Mouse (Mus musculus) limb, embryonic 14.5 days (tissue): Measurements from ENCODE around the gene Ppif. TPM values are rescaled to one million over a fixed set of nuclear protein-coding genes. Genes with fewer than 3 reads are reported as not detected.
A peak's percentile ranks its signal among the peaks of the same experiment; 100 is the strongest.

ENCODE experiments used
- ATAC-seq: fragments of 200-750 bp; cut with Nextera tagmentation; 2 replicates; pipeline ENCODE4 v1.8.0; 2017; ENCODE audit warnings: low read depth, moderate number of reproducible peaks, moderate TSS enrichment; ENCODE audit not compliant: low FRiP score
- DNase-seq: peaks from one replicate; pipeline ENCODE4 v3.0.0-alpha.2; 2015; ENCODE audit warnings: low spot score
- H3K27ac ChIP-seq: fragments of 300-500 bp; sonication (generic); replicated peaks from 2 replicates; pipeline ENCODE4 v1.5.1; 2014; ENCODE audit warnings: low read depth, mild to moderate bottlenecking, low read length, moderate library complexity, mixed read lengths
- H3K27me3 ChIP-seq: fragments of 300-500 bp; sonication (generic); 2 replicates; pipeline ENCODE4 v1.6.1; 2014; ENCODE audit warnings: low read length, mixed read lengths; ENCODE audit not compliant: control insufficient read depth, insufficient read depth
- H3K36me3 ChIP-seq: fragments of 300-500 bp; sonication (generic); 2 replicates; pipeline ENCODE4 v1.6.1; 2014; ENCODE audit warnings: mild to moderate bottlenecking, low read length, moderate library complexity, mixed read lengths; ENCODE audit not compliant: control insufficient read depth, insufficient read depth
- H3K4me1 ChIP-seq: fragments of 300-500 bp; sonication (generic); 2 replicates; pipeline ENCODE4 v1.6.1; 2014; ENCODE audit warnings: antibody characterized with exemption, low read length, mixed read lengths; ENCODE audit not compliant: control insufficient read depth, insufficient read depth
- H3K4me2 ChIP-seq: fragments of 300-500 bp; sonication (generic); replicated peaks from 2 replicates; pipeline ENCODE4 v1.6.1; 2014; ENCODE audit warnings: low read depth, mild to moderate bottlenecking, low read length, moderate library complexity; ENCODE audit not compliant: severe bottlenecking
- H3K4me3 ChIP-seq: fragments of 300-500 bp; sonication (generic); replicated peaks from 2 replicates; pipeline ENCODE4 v1.5.1; 2014; ENCODE audit warnings: low read length
- H3K9ac ChIP-seq: fragments of 300-500 bp; sonication (generic); 2 replicates; pipeline ENCODE4 v1.6.1; 2014; ENCODE audit warnings: mild to moderate bottlenecking, low read depth, low read length, moderate library complexity; ENCODE audit not compliant: severe bottlenecking
- H3K9me3 ChIP-seq: fragments of 300-500 bp; sonication (generic); 2 replicates; pipeline ENCODE4 v1.6.1; 2016; ENCODE audit warnings: low read length; ENCODE audit not compliant: control insufficient read depth
- POLR2A ChIP-seq: fragments of 200-500 bp; IDR thresholded peaks from 2 replicates; pipeline ENCODE4 v1.8.0; 2012; ENCODE audit warnings: inconsistent platforms, mild to moderate bottlenecking, moderate library complexity, borderline replicate concordance; ENCODE audit not compliant: insufficient read depth, insufficient read length; ENCODE audit errors: extremely low read depth
- WGBS: fragments of 180-500 bp; shearing (Covaris S2); extraction: QIAGEN DNeasy Blood & Tissue Kit; methylation state at CpG from one replicate; pipeline ENCODE4 v1.1.7; 2014; 5-methylcytosine and 5-hydroxymethylcytosine counted together
- polyA plus RNA-seq, 2 experiments: library from polyadenylated mRNA; depleted of rRNA in 1 of 2; stranded (reverse) in 1 of 2; unstranded in 1 of 2; fragments of >200 nt; fragmentation: Nextera tagmentation in 1 of 2; extraction: Ambion mirVana in 1 of 2; gene quantifications; 2 replicates each; pipeline versions ENCODE4 v1.2.1 to v1.2.3; 2012 to 2014

Ppif gene
- polyA plus RNA-seq, 2 experiments = 28.9 to 67.1 TPM

- TF ChIP-seq POLR2A = no peak
- H3K9ac ChIP-seq = no peak overlapping the region
- H3K27me3 ChIP-seq = no peaks in the 10 kb centered on the region
- 2% methylated on average over 2 of the region's 2 CpGs for WGBS
- peaks cover 66% of the 10 kb centered on the region for H3K36me3 ChIP-seq
- DNase-seq (no peak), ATAC-seq (peak; percentile 59; the same call in 1 of the 2 replicates)
- no peaks in the 10 kb centered on the region for H3K9me3 ChIP-seq
- H3K4me2 ChIP-seq = no peak overlapping the region
- H3K4me3 ChIP-seq = no peak overlapping the region
- H3K4me1 ChIP-seq = peaks cover 16% of the 10 kb centered on the region
- peak overlapping the region; percentile 58 for H3K27ac ChIP-seq
These were observed 24.5 kb downstream of the Ppif start for GRCm38 (mm10) chr14:25718471-25718870.

- DNase-seq (no peak), ATAC-seq (no peak)
- Histone ChIP-seq H3K4me2 (no peak overlapping the region), H3K4me3 (no peak overlapping the region), H3K9ac (no peak overlapping the region), H3K9me3 (no peaks in the 10 kb centered on the region), H3K36me3 (peaks cover 60% of the 10 kb centered on the region), H3K27me3 (no peaks in the 10 kb centered on the region), H3K27ac (peak overlapping the region; percentile 58; the same call in 1 of the 2 replicates), H3K4me1 (peaks cover 16% of the 10 kb centered on the region)
- WGBS = 64% methylated on average over 9 of the region's 9 CpGs
- no peak for TF ChIP-seq POLR2A
These were observed 25.4 kb downstream of the Ppif start for GRCm38 (mm10) chr14:25719371-25719770.

- 84% methylated on average over 5 of the region's 5 CpGs for WGBS
- Histone ChIP-seq H3K27ac (no peak overlapping the region), H3K4me2 (no peak overlapping the region), H3K9ac (no peak overlapping the region), H3K4me1 (peaks cover 33% of the 10 kb centered on the region), H3K36me3 (peaks cover 46% of the 10 kb centered on the region), H3K9me3 (no peaks in the 10 kb centered on the region), H3K27me3 (no peaks in the 10 kb centered on the region), H3K4me3 (no peak overlapping the region)
- ATAC-seq (no peak), DNase-seq (no peak)
- no peak for TF ChIP-seq POLR2A
These were observed 27.2 kb downstream of the Ppif start for GRCm38 (mm10) chr14:25720962-25721707.

- Histone ChIP-seq H3K9me3 (no peaks in the 10 kb centered on the region), H3K9ac (no peak overlapping the region), H3K4me1 (peaks cover 30% of the 10 kb centered on the region), H3K4me3 (no peak overlapping the region), H3K27ac (peak overlapping the region; percentile 14; the same call in 1 of the 2 replicates), H3K36me3 (peaks cover 17% of the 10 kb centered on the region), H3K27me3 (no peaks in the 10 kb centered on the region), H3K4me2 (no peak overlapping the region)
- no peak for TF ChIP-seq POLR2A
- ATAC-seq = no peak
- no peak for DNase-seq
- WGBS = 44% methylated on average over 3 of the region's 11 CpGs
These were observed 31.1 kb downstream of the Ppif start for GRCm38 (mm10) chr14:25725032-25725497.

GRCm38 (mm10) chr14:25725690-25726089 lies 31.7 kb downstream of the Ppif start:
- Histone ChIP-seq H3K4me2 (no peak overlapping the region), H3K27me3 (no peaks in the 10 kb centered on the region), H3K9ac (no peak overlapping the region), H3K36me3 (peaks cover 13% of the 10 kb centered on the region), H3K27ac (no peak overlapping the region), H3K9me3 (no peaks in the 10 kb centered on the region), H3K4me3 (no peak overlapping the region), H3K4me1 (peaks cover 30% of the 10 kb centered on the region)
- TF ChIP-seq POLR2A = no peak
- ATAC-seq (no peak), DNase-seq (no peak)
- WGBS = 32% methylated on average over 4 of the region's 4 CpGs
